Mouse (Mus musculus): ENCODE measurements at regions not wholly inside any gene's neighbourhood (a gene's known extent, or its start where the extent isn't known, plus 50 kb on each side); places are given as distances from the start of the nearest gene placed in this dataset.

DNA sequence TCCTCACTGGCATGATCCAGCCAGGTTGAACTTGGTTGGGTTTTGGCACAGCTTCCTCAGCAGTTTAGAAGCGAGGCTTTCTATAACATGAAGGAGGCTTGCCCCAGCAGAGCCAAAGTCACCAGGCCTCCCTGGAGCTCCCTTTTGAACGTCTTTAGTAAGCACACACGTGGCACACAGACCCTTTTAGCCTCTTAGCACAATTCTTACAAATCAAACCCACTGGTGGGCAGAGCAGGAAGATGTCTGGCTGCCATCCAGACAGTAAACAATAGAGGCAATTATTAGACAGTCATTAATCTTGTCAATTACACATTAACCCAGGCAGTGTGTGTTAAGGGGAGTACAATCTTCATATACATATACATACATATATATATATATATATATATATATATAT is 157.8 kb upstream of the Map3k1 start:
- H3K9ac ChIP-seq (ENCODE audit: low read depth, low read length): no peak overlapping the region
- H3K4me3 ChIP-seq: no peak overlapping the region
- intact Hi-C loops (cut with DNase I): no loop called here
- TF ChIP-seq POLR2A (IDR thresholded peaks at IDR 0.05; ENCODE audit: insufficient read depth, low read depth, low read length): no peak
- TF ChIP-seq CTCF (IDR thresholded peaks at IDR 0.05): no peak
- no peak for TF ChIP-seq EP300 (IDR thresholded peaks at IDR 0.05; ENCODE audit: insufficient read depth, low read depth, low read length)
- H3K4me1 ChIP-seq (ENCODE audit: control insufficient read depth, insufficient read depth, low read length): peaks cover 4% of the 10 kb centered on the region
- peaks cover 2% of the 10 kb centered on the region; the same call in 1 of the 2 replicates for H3K36me3 ChIP-seq (ENCODE audit: control insufficient read depth, insufficient read depth, low read length)
- no peaks in the 10 kb centered on the region for H3K27me3 ChIP-seq (ENCODE audit: control insufficient read depth, insufficient read depth, low read length)
- 38% methylated on average over 3 of the region's 3 CpGs for WGBS
- H3K79me2 ChIP-seq (replicated peaks; ENCODE audit: control insufficient read depth, insufficient read depth, low read length): no peaks in the 10 kb centered on the region
- DNase-seq: no peak
- peak overlapping the region; percentile 17 for H3K27ac ChIP-seq

DNA sequence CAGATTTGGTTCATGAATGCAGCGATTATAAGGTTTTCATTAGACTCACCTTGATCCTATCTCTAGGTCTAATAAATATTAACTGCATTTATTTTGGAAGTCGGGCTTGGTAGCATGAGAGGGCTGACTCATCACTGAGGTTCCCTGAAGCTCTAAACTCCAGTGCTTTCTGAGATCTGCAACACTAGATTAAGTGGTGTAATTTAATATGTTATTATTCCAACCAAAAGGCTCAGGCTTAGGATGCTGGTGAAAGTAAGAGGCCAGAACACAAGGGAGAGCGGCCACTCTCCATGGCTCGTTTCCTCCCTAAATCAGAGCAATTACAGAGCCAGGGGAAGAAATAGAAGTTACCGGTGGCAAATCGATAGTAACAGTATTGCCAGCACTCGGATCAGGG is 159.4 kb upstream of the Map3k1 start:
- H3K9ac ChIP-seq (ENCODE audit: low read depth, low read length): no peak overlapping the region
- intact Hi-C loops (cut with DNase I): no loop called here
- H3K27me3 ChIP-seq (ENCODE audit: control insufficient read depth, insufficient read depth, low read length): no peaks in the 10 kb centered on the region
- no peak for DNase-seq
- peaks cover 4% of the 10 kb centered on the region for H3K4me1 ChIP-seq (ENCODE audit: control insufficient read depth, insufficient read depth, low read length)
- H3K36me3 ChIP-seq (ENCODE audit: control insufficient read depth, insufficient read depth, low read length): peaks cover 2% of the 10 kb centered on the region; the same call in 1 of the 2 replicates
- H3K79me2 ChIP-seq (replicated peaks; ENCODE audit: control insufficient read depth, insufficient read depth, low read length): no peaks in the 10 kb centered on the region
- H3K27ac ChIP-seq: no peak overlapping the region
- 83% methylated on average over 7 of the region's 7 CpGs for WGBS
- no peak overlapping the region for H3K4me3 ChIP-seq
- no peak for TF ChIP-seq EP300 (IDR thresholded peaks at IDR 0.05; ENCODE audit: insufficient read depth, low read depth, low read length)
- TF ChIP-seq POLR2A (IDR thresholded peaks at IDR 0.05; ENCODE audit: insufficient read depth, low read depth, low read length): no peak
- TF ChIP-seq CTCF (IDR thresholded peaks at IDR 0.05): no peak

DNA sequence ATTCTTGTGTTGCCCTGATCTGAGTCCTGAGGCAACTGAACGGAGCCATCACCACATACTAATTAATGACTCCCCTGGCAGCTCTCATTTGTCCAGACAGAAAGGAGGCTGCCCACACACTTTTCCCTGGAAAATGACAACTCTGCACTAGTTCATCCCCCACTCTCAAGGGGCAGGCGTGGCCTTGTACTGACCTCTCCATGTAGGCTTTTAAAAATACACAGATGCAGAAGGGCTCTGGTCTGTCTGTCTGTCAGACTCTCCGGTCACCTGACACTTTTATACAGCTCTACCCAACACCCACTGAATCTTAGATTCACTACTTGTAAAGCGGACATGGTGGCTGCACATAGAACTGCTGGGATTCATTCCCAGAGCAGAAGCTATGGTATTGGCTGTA is 165.5 kb upstream of the Map3k1 start:
- Histone ChIP-seq H3K27ac (no peak overlapping the region), H3K9ac (ENCODE audit: low read depth, low read length) (no peak overlapping the region), H3K79me2 (replicated peaks; ENCODE audit: control insufficient read depth, insufficient read depth, low read length) (no peaks in the 10 kb centered on the region), H3K4me3 (no peak overlapping the region), H3K27me3 (ENCODE audit: control insufficient read depth, insufficient read depth, low read length) (no peaks in the 10 kb centered on the region), H3K4me1 (ENCODE audit: control insufficient read depth, insufficient read depth, low read length) (peaks cover 4% of the 10 kb centered on the region), H3K36me3 (ENCODE audit: control insufficient read depth, insufficient read depth, low read length) (no peaks in the 10 kb centered on the region)
- TF ChIP-seq POLR2A (IDR thresholded peaks at IDR 0.05; ENCODE audit: insufficient read depth, low read depth, low read length) (no peak), EP300 (IDR thresholded peaks at IDR 0.05; ENCODE audit: insufficient read depth, low read depth, low read length) (no peak), CTCF (IDR thresholded peaks at IDR 0.05) (no peak)
- WGBS: 82% methylated on average over 4 of the region's 4 CpGs
- intact Hi-C loops (cut with DNase I): no loop called here
- DNase-seq: no peak

DNA sequence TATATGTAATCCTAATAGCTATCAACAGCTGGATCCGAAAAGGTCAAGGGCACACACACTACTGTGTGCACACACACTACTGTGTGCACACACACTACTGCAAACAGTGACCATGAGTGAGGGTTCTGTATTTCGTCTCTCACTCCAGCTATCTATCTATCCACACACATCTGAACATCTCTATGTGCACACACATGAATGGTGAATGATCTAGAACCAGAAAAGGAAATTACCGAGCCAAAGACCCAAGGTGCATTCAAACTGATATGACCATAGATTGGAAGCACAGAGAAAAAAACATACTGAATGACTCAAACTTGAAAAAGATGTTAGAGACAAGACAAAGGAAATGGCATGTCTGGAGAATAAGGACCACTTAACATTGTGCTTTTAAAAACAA is 166.8 kb upstream of the Map3k1 start:
- no peak for DNase-seq
- Histone ChIP-seq H3K79me2 (replicated peaks; ENCODE audit: control insufficient read depth, insufficient read depth, low read length) (no peaks in the 10 kb centered on the region), H3K27me3 (ENCODE audit: control insufficient read depth, insufficient read depth, low read length) (no peaks in the 10 kb centered on the region), H3K4me3 (no peak overlapping the region), H3K27ac (no peak overlapping the region), H3K9ac (ENCODE audit: low read depth, low read length) (no peak overlapping the region), H3K4me1 (ENCODE audit: control insufficient read depth, insufficient read depth, low read length) (peaks cover 9% of the 10 kb centered on the region), H3K36me3 (ENCODE audit: control insufficient read depth, insufficient read depth, low read length) (no peaks in the 10 kb centered on the region)
- 89% methylated on average over 3 of the region's 3 CpGs for WGBS
- intact Hi-C loops (cut with DNase I): no loop called here
- TF ChIP-seq POLR2A (IDR thresholded peaks at IDR 0.05; ENCODE audit: insufficient read depth, low read depth, low read length) (no peak), EP300 (IDR thresholded peaks at IDR 0.05; ENCODE audit: insufficient read depth, low read depth, low read length) (no peak), CTCF (IDR thresholded peaks at IDR 0.05) (no peak)

DNA sequence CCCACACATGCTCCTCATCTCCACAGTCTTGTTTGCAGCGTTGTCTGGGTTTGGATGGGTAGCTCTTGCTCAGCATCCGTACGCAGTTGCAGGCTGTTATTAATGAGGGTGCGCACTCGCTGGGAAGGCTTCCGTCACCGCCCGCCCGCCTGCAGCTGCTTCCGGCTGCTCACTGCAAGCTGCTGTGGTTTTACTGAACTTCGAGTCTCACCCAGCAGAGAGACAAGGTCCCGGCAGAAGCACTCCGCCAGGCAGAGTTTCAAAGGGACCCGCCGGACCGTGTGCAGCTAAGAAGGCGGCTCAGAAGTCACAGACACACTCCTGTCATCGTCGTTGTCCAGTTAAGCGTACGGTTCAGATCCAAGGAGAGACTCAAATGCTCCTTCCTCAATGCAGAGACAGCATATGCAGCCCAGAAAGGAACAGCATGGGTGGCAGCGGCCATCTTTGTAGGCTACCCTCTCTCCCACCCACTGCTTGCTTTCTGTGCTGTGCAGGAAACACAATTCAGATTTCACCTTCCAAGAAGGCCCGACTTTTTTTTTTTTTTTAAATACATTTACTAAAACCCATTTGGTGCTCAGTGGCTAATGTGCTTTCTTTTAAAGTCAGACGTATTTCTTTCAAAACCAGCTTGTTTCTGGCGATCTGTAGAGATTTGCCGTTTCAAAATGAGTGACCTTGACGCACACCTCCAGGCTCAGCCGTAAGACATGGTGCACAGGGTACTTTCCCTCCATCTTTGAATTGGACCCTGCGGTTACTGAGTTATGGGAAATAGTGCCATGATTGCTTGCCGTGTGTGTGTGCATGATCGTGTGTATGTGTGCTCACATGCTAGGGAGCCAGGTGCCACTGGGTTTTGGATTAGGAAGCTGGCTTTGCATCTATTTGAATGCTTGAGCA is 169.2 kb upstream of the Map3k1 start:
- H3K79me2 ChIP-seq (replicated peaks; ENCODE audit: control insufficient read depth, insufficient read depth, low read length): no peaks in the 10 kb centered on the region
- WGBS: 90% methylated on average over 31 of the region's 31 CpGs
- TF ChIP-seq EP300 (IDR thresholded peaks at IDR 0.05; ENCODE audit: insufficient read depth, low read depth, low read length) (no peak), CTCF (IDR thresholded peaks at IDR 0.05) (no peak)
- H3K4me1 ChIP-seq (ENCODE audit: control insufficient read depth, insufficient read depth, low read length): peaks cover 9% of the 10 kb centered on the region
- H3K27me3 ChIP-seq (ENCODE audit: control insufficient read depth, insufficient read depth, low read length): no peaks in the 10 kb centered on the region
- peak in 1 of 2 experiments; percentile 52 for DNase-seq
- no peak overlapping the region for H3K4me3 ChIP-seq
- H3K27ac ChIP-seq: no peak overlapping the region; the same call in 1 of the 2 replicates
- no peaks in the 10 kb centered on the region for H3K36me3 ChIP-seq (ENCODE audit: control insufficient read depth, insufficient read depth, low read length)
- no peak overlapping the region for H3K9ac ChIP-seq (ENCODE audit: low read depth, low read length)
- intact Hi-C loops (cut with DNase I): no loop called here

DNA sequence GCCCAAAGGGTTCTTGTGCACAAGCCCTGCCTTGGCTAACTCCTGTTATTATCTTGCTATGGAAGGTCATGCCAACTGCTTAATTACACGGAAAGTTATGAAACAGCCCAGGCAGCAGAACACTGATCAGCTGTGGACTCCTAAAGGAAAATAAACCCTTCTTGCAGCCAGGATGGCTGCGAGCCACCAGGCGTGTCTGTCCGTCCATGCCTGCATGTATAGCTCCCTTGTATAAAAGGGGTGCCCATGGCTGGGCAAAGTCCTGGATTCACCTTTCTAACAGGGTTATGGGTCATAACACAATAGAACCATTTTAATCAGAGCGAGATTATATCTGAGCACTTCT is 169.9 kb upstream of the Map3k1 start:
- TF ChIP-seq CTCF (IDR thresholded peaks at IDR 0.05) (no peak), EP300 (IDR thresholded peaks at IDR 0.05; ENCODE audit: insufficient read depth, low read depth, low read length) (no peak), POLR2A (IDR thresholded peaks at IDR 0.05; ENCODE audit: insufficient read depth, low read depth, low read length) (no peak)
- Histone ChIP-seq H3K36me3 (ENCODE audit: control insufficient read depth, insufficient read depth, low read length) (no peaks in the 10 kb centered on the region), H3K9ac (ENCODE audit: low read depth, low read length) (no peak overlapping the region), H3K27me3 (ENCODE audit: control insufficient read depth, insufficient read depth, low read length) (no peaks in the 10 kb centered on the region), H3K27ac (peak overlapping the region; percentile 63), H3K4me3 (no peak overlapping the region), H3K79me2 (replicated peaks; ENCODE audit: control insufficient read depth, insufficient read depth, low read length) (no peaks in the 10 kb centered on the region), H3K4me1 (ENCODE audit: control insufficient read depth, insufficient read depth, low read length) (peaks cover 9% of the 10 kb centered on the region)
- no peak for DNase-seq
- WGBS: 53% methylated on average over 5 of the region's 5 CpGs
- intact Hi-C loops (cut with DNase I): no loop called here

Measured in heart, adult 2 months (tissue).